Mouse (Mus musculus) stomach, postnatal 0 days (tissue): ENCODE data around the gene Arsa.

Experiments used
- CTCF ChIP-seq: IDR thresholded peaks from 2 replicates; pipeline ENCODE4 v1.5.1; 2016; ENCODE audit warnings: antibody characterized with exemption, low read depth, mild to moderate bottlenecking, moderate library complexity
- EP300 ChIP-seq: optimal IDR thresholded peaks from 2 replicates; pipeline ENCODE3; 2016; ENCODE audit warnings: antibody characterized with exemption

GRCm38 (mm10) chr15:89525896-89526295 is 48.7 kb upstream of the Arsa start:
- TF ChIP-seq EP300 (no peak), CTCF (no peak)
